Mouse (Mus musculus) midbrain, embryonic 12.5 days (tissue): ENCODE data around the gene Gm4881. TPM values are rescaled to one million over a fixed set of nuclear protein-coding genes. Genes with fewer than 3 reads are reported as not detected.

Source experiments
- ATAC-seq: fragments of 200-750 bp; cut with Nextera tagmentation; 2 replicates; pipeline ENCODE4 v1.8.0; 2017; ENCODE audit warnings: low read depth, moderate TSS enrichment, moderate library complexity; ENCODE audit not compliant: low FRiP score
- H3K27ac ChIP-seq: fragments of 300-500 bp; sonication (generic); replicated peaks from 2 replicates; pipeline ENCODE4 v1.5.1; 2016; ENCODE audit warnings: mild to moderate bottlenecking
- H3K27me3 ChIP-seq: fragments of 300-500 bp; sonication (generic); 2 replicates; pipeline ENCODE4 v1.6.1; 2016; ENCODE audit warnings: mild to moderate bottlenecking
- H3K36me3 ChIP-seq: fragments of 300-500 bp; sonication (generic); 2 replicates; pipeline ENCODE4 v1.6.1; 2016
- H3K4me1 ChIP-seq: fragments of 300-500 bp; sonication (generic); 2 replicates; pipeline ENCODE4 v1.6.1; 2016
- H3K4me2 ChIP-seq: fragments of 300-500 bp; sonication (generic); replicated peaks from 2 replicates; pipeline ENCODE4 v1.6.1; 2016; ENCODE audit warnings: mild to moderate bottlenecking, moderate library complexity
- H3K4me3 ChIP-seq: fragments of 300-500 bp; sonication (generic); 2 replicates; pipeline ENCODE4 v1.5.1; 2016; ENCODE audit warnings: mild to moderate bottlenecking
- H3K9ac ChIP-seq: fragments of 300-500 bp; sonication (generic); replicated peaks from 2 replicates; pipeline ENCODE4 v1.6.1; 2016; ENCODE audit warnings: mild to moderate bottlenecking, moderate library complexity
- H3K9me3 ChIP-seq: fragments of 300-500 bp; sonication (generic); 2 replicates; pipeline ENCODE4 v1.6.1; 2016; ENCODE audit warnings: mild to moderate bottlenecking
- WGBS: fragments of 180-500 bp; shearing (Covaris S2); methylation state at CpG from one replicate; pipeline ENCODE4 v1.1.7; 2016; 5-methylcytosine and 5-hydroxymethylcytosine counted together
- polyA plus RNA-seq: library from polyadenylated mRNA; unstranded; fragments of >200 nt; fragmentation: Nextera tagmentation; extraction: Ambion mirVana; gene quantifications from 2 replicates; pipeline ENCODE4 v1.2.1, GENCODE M21; 2016

Gene Gm4881
- polyA plus RNA-seq, 1 experiment from 2014 or later: 3.6 TPM

- Histone ChIP-seq H3K36me3 (peaks cover under 1% of the 10 kb centered on the region; the same call in 1 of the 2 replicates), H3K4me1 (peaks cover 12% of the 10 kb centered on the region), H3K27me3 (no peaks in the 10 kb centered on the region), H3K4me2 (peak within 1 kb of the TSS; percentile 83), H3K27ac (peak within 1 kb of the TSS; percentile 60), H3K9me3 (no peaks in the 10 kb centered on the region), H3K4me3 (peak within 1 kb of the TSS; percentile 70), H3K9ac (peak within 1 kb of the TSS; percentile 72)
- WGBS: under 1% methylated on average over 45 of the region's 45 CpGs
- peak; percentile 89 for ATAC-seq
Observed at GRCm38 (mm10) chr7:24971972-24972893, 27.9 kb upstream of the Gm4881 start, which contains the start of gene Rabac1. Rabac1 (minus strand) TSS chr7:24972754.

GRCm38 (mm10) chr7:24971261-24971971 is 27.1 kb upstream of the Gm4881 start:
- Histone ChIP-seq H3K4me3 (peak overlapping the region; percentile 70), H3K4me2 (peak overlapping the region; percentile 83), H3K36me3 (no peaks in the 10 kb centered on the region), H3K4me1 (peaks cover 12% of the 10 kb centered on the region), H3K9ac (peak overlapping the region; percentile 72), H3K27me3 (no peaks in the 10 kb centered on the region), H3K9me3 (no peaks in the 10 kb centered on the region), H3K27ac (0 out of 2 replicates have a peak overlapping the region, but pooled peaks have one; percentile 60)
- ATAC-seq: peak; percentile 23; the same call in 1 of the 2 replicates
- 8% methylated on average over 19 of the region's 19 CpGs for WGBS

- H3K4me2 ChIP-seq: no peak overlapping the region
- no peak for ATAC-seq
- no peaks in the 10 kb centered on the region for H3K9me3 ChIP-seq
- H3K4me3 ChIP-seq: no peak overlapping the region
- no peaks in the 10 kb centered on the region for H3K27me3 ChIP-seq
- no peak overlapping the region for H3K9ac ChIP-seq
- no peak overlapping the region for H3K27ac ChIP-seq
- WGBS: 95% methylated on average over 3 of the region's 3 CpGs
- H3K36me3 ChIP-seq: no peaks in the 10 kb centered on the region
- peaks cover 12% of the 10 kb centered on the region for H3K4me1 ChIP-seq
Observed at GRCm38 (mm10) chr7:24970341-24970740, 26.0 kb upstream of the Gm4881 start.

GRCm38 (mm10) chr7:24969805-24970204 is 25.5 kb upstream of the Gm4881 start:
- Histone ChIP-seq H3K27ac (no peak overlapping the region), H3K36me3 (no peaks in the 10 kb centered on the region)

GRCm38 (mm10) chr7:24968463-24968862 is 24.2 kb upstream of the Gm4881 start:
- Histone ChIP-seq H3K4me3 (no peak overlapping the region), H3K4me1 (peaks cover 12% of the 10 kb centered on the region), H3K27me3 (0 out of 2 replicates have a peak, but pooled peaks cover 4% of the 10 kb centered on the region), H3K9ac (no peak overlapping the region), H3K36me3 (no peaks in the 10 kb centered on the region), H3K27ac (no peak overlapping the region), H3K4me2 (no peak overlapping the region), H3K9me3 (no peaks in the 10 kb centered on the region)
- 65% methylated on average over 6 of the region's 6 CpGs for WGBS
- no peak for ATAC-seq

More at GRCm38 (mm10) chr7:24969805-24970204, 25.5 kb upstream of the Gm4881 start:
- H3K9me3 ChIP-seq: no peaks in the 10 kb centered on the region
- ATAC-seq: no peak
- H3K4me3 ChIP-seq: no peak overlapping the region
- H3K9ac ChIP-seq: no peak overlapping the region
- no peak overlapping the region for H3K4me2 ChIP-seq
- H3K27me3 ChIP-seq: 0 out of 2 replicates have a peak, but pooled peaks cover under 1% of the 10 kb centered on the region
- H3K4me1 ChIP-seq: peaks cover 12% of the 10 kb centered on the region
- 75% methylated on average over 12 of the region's 12 CpGs for WGBS

- peaks cover 12% of the 10 kb centered on the region for H3K4me1 ChIP-seq
- H3K27ac ChIP-seq: no peak overlapping the region
- 86% methylated on average over 8 of the region's 8 CpGs for WGBS
- no peaks in the 10 kb centered on the region for H3K9me3 ChIP-seq
- no peak overlapping the region for H3K9ac ChIP-seq
- no peak for ATAC-seq
- H3K36me3 ChIP-seq: no peaks in the 10 kb centered on the region
- 0 out of 2 replicates have a peak, but pooled peaks cover 4% of the 10 kb centered on the region for H3K27me3 ChIP-seq
- H3K4me2 ChIP-seq: no peak overlapping the region
- no peak overlapping the region for H3K4me3 ChIP-seq
Observed at GRCm38 (mm10) chr7:24967966-24968365, 23.7 kb upstream of the Gm4881 start.

GRCm38 (mm10) chr7:24964897-24965535 is 20.7 kb upstream of the Gm4881 start:
- 11% methylated on average over 5 of the region's 5 CpGs for WGBS
- Histone ChIP-seq H3K4me3 (no peak overlapping the region), H3K36me3 (no peaks in the 10 kb centered on the region), H3K27me3 (0 out of 2 replicates have a peak, but pooled peaks cover 4% of the 10 kb centered on the region), H3K9me3 (no peaks in the 10 kb centered on the region), H3K9ac (no peak overlapping the region), H3K4me2 (no peak overlapping the region), H3K4me1 (no peaks in the 10 kb centered on the region), H3K27ac (no peak overlapping the region)
- peak; percentile 38; the same call in 1 of the 2 replicates for ATAC-seq

- Histone ChIP-seq H3K27me3 (0 out of 2 replicates have a peak, but pooled peaks cover 4% of the 10 kb centered on the region), H3K27ac (no peak overlapping the region), H3K4me3 (no peak overlapping the region), H3K4me2 (no peak overlapping the region), H3K4me1 (no peaks in the 10 kb centered on the region), H3K36me3 (no peaks in the 10 kb centered on the region), H3K9ac (no peak overlapping the region), H3K9me3 (no peaks in the 10 kb centered on the region)
- no peak for ATAC-seq
- WGBS: 85% methylated on average over 2 of the region's 2 CpGs
Observed at GRCm38 (mm10) chr7:24964288-24964687, 20.0 kb upstream of the Gm4881 start.

GRCm38 (mm10) chr7:24955226-24955625 is 10.9 kb upstream of the Gm4881 start:
- H3K27me3 ChIP-seq: peaks cover 71% of the 10 kb centered on the region

GRCm38 (mm10) chr7:24954450-24954849 is 10.2 kb upstream of the Gm4881 start:
- no peaks in the 10 kb centered on the region for H3K9me3 ChIP-seq
- peak overlapping the region; percentile 62 for H3K4me2 ChIP-seq
- no peak overlapping the region for H3K27ac ChIP-seq
- peak overlapping the region; percentile 43 for H3K4me3 ChIP-seq
- 2% methylated on average over 30 of the region's 30 CpGs for WGBS
- peaks cover 47% of the 10 kb centered on the region for H3K4me1 ChIP-seq
- no peaks in the 10 kb centered on the region for H3K36me3 ChIP-seq
- peak overlapping the region; percentile 52 for H3K9ac ChIP-seq
- peaks cover 79% of the 10 kb centered on the region for H3K27me3 ChIP-seq
- no peak for ATAC-seq

More at GRCm38 (mm10) chr7:24955226-24955625, 10.9 kb upstream of the Gm4881 start:
- no peaks in the 10 kb centered on the region for H3K9me3 ChIP-seq
- peak overlapping the region; percentile 62 for H3K4me2 ChIP-seq
- H3K36me3 ChIP-seq: no peaks in the 10 kb centered on the region
- peak overlapping the region; percentile 47 for H3K9ac ChIP-seq
- ATAC-seq: no peak
- H3K4me3 ChIP-seq: peak overlapping the region; percentile 43
- 5% methylated on average over 11 of the region's 33 CpGs for WGBS
- peaks cover 39% of the 10 kb centered on the region for H3K4me1 ChIP-seq
- no peak overlapping the region for H3K27ac ChIP-seq

GRCm38 (mm10) chr7:24953966-24954365 is 9.7 kb upstream of the Gm4881 start:
- peaks cover 50% of the 10 kb centered on the region for H3K4me1 ChIP-seq
- ATAC-seq: no peak
- H3K9me3 ChIP-seq: no peaks in the 10 kb centered on the region
- H3K4me3 ChIP-seq: peak overlapping the region; percentile 43
- WGBS: 1% methylated on average over 24 of the region's 24 CpGs
- H3K27me3 ChIP-seq: peaks cover 84% of the 10 kb centered on the region
- H3K36me3 ChIP-seq: no peaks in the 10 kb centered on the region
- peak overlapping the region; percentile 52 for H3K9ac ChIP-seq
- no peak overlapping the region for H3K27ac ChIP-seq
- peak overlapping the region; percentile 62 for H3K4me2 ChIP-seq
